10 mouse cellular contexts compared by ENCODE assay signal in the genomic region with DNA sequence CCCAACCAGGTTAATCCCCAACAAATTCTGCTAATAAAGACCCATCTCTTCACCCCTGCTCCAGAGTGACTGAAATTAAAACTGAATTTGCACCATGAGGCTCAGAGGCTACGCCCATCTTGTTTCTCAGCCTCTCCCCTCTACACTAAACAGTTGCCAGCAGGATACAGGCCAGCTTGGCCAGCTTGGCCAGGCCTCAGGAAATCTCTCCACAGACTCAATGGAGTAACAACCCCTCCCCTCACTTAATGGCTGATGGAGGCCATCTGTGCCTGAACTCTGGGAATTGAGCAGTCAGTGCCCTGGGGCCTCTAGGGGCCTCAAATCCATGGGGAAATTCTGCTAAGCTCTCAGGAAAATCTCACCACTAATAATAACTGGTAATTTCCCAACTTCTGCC.
DNase-seq lines count a peak whose midpoint lies in the region; ATAC-seq and TF ChIP-seq lines count a peak whose summit lies in the region.
"Had no signal": no experiment of that assay in that cellular context is flagged by ENCODE, and none has a peak within 500 bp of the region (broad histone marks: within the 10 kb centered on the region; RNA-seq: fewer than 3 reads in every experiment).

No protein-coding gene starts in this region.

- DNase-seq in layer of hippocampus, postnatal 14 days (ENCODE audit: low spot score in 2 of 2): peak; percentile 9 to 52
- no peak for DNase-seq in layer of hippocampus, adult 9-10 months (ENCODE audit: low spot score)
- peak; percentile 37 for DNase-seq in cerebellum, adult 11-12 months
- peak; percentile 34 for DNase-seq in gastrocnemius, postnatal 10 days
- DNase-seq in kidney, postnatal 0 days (ENCODE audit: low spot score): peak; percentile 71
- DNase-seq in ovary, adult 18-20 months (ENCODE audit: low spot score): peak; percentile 47
- no peak for DNase-seq in layer of hippocampus, postnatal 25 days (ENCODE audit: extremely low spot score in 1 of 2, low spot score in 1 of 2)
- no peak for DNase-seq in right cerebral cortex, adult 18-20 months

- no peak overlapping the region for H3K9ac ChIP-seq in kidney, postnatal 0 days (ENCODE audit: low read depth, low read length)

- H3K27ac ChIP-seq in kidney, postnatal 0 days: no peak overlapping the region

- H3K4me3 ChIP-seq in kidney, postnatal 0 days (replicated peaks; ENCODE audit: low read depth, low read length): no peak overlapping the region
- H3K4me3 ChIP-seq: myocyte had no signal

- H3K4me2 ChIP-seq in kidney, postnatal 0 days (ENCODE audit: low read length): no peak overlapping the region

- no peaks in the 10 kb centered on the region for H3K36me3 ChIP-seq in kidney, postnatal 0 days (ENCODE audit: insufficient read depth, low read length)
- H3K36me3 ChIP-seq: G1E had no signal

- ATAC-seq in kidney, postnatal 0 days (replicated peaks; ENCODE audit: low FRiP score, low read depth): 0 out of 2 replicates have a peak, but pooled peaks have one; percentile 5

- TF ChIP-seq CTCF in kidney, postnatal 0 days (IDR thresholded peaks at IDR 0.05; ENCODE audit: low read depth): no peak

- WGBS in kidney, postnatal 0 days: 26% methylated on average over 1 of the region's 1 CpGs

- no peaks in the 10 kb centered on the region for H3K27me3 ChIP-seq in kidney, postnatal 0 days (ENCODE audit: insufficient read depth, low read length)

- peaks cover 4% of the 10 kb centered on the region; the same call in 1 of the 2 replicates for H3K4me1 ChIP-seq in kidney, postnatal 0 days (replicated peaks; ENCODE audit: insufficient read depth, low read length)

- no peaks in the 10 kb centered on the region for H3K9me3 ChIP-seq in kidney, postnatal 0 days (replicated peaks; ENCODE audit: low read length)

Comparison
In these comparisons a context has a peak if more than half of its experiments do, and no peak if none do; other contexts are left out.
1. DNase-seq: peak in layer of hippocampus, postnatal 14 days (2 of 2), cerebellum, adult 11-12 months (single experiment), gastrocnemius, postnatal 10 days (single experiment), kidney, postnatal 0 days (single experiment) and ovary, adult 18-20 months (single experiment); none in layer of hippocampus, adult 9-10 months (single experiment), layer of hippocampus, postnatal 25 days (0 of 2) and right cerebral cortex, adult 18-20 months (single experiment).